Mouse (Mus musculus): ENCODE results near the gene Slc9a3r1. TPM values are rescaled to one million over a fixed set of nuclear protein-coding genes. Genes with fewer than 3 reads are reported as not detected.

The Slc9a3r1 gene
- polyA plus RNA-seq, 2 experiments = 41.4 to 49.6 TPM

- H3K4me1 ChIP-seq (replicated peaks; ENCODE audit: control insufficient read depth in 2 of 2, insufficient read depth in 2 of 2, low read length in 1 of 2) = peaks cover under 1 to 13% of the 10 kb centered on the region in 2 experiments; a peak in 2 of 4 replicates
- peaks cover 5% of the 10 kb centered on the region for H3K27me3 ChIP-seq (ENCODE audit: control insufficient read depth, insufficient read depth, low read length)
- H3K27ac ChIP-seq = no peak overlapping the region
- TF ChIP-seq CTCF (IDR thresholded peaks at IDR 0.05; ENCODE audit: low read depth) = no peak
- no peak for TF ChIP-seq EP300 (IDR thresholded peaks at IDR 0.05; ENCODE audit: low read depth)
- H3K9me3 ChIP-seq (ENCODE audit: control insufficient read depth, low read length) = no peaks in the 10 kb centered on the region
- ATAC-seq (ENCODE audit: insufficient read depth) (no peak), DNase-seq (ENCODE audit: low read depth in 3 of 3, low spot score in 3 of 3) (no peak)
- no peaks in the 10 kb centered on the region for H3K36me3 ChIP-seq (replicated peaks; ENCODE audit: control insufficient read depth, insufficient read depth, low read depth)
- 64% methylated on average over 8 of the region's 8 CpGs for WGBS (ENCODE audit: insufficient replicate concordance)
- no peak overlapping the region for H3K4me2 ChIP-seq (ENCODE audit: low read depth)
- H3K4me3 ChIP-seq (ENCODE audit: insufficient read depth in 1 of 2, low read depth in 2 of 2, low read length in 2 of 2) = no peak overlapping the region
- no peak overlapping the region for H3K9ac ChIP-seq (replicated peaks)
Measured at GRCm38 (mm10) chr11:115167631-115168249, 4.6 kb downstream of the Slc9a3r1 start.

GRCm38 (mm10) chr11:115169430-115169829 lies 6.3 kb downstream of the Slc9a3r1 start:
- no peak overlapping the region for H3K27ac ChIP-seq
- TF ChIP-seq CTCF (IDR thresholded peaks at IDR 0.05; ENCODE audit: low read depth) = no peak
- no peak for TF ChIP-seq EP300 (IDR thresholded peaks at IDR 0.05; ENCODE audit: low read depth)
- ATAC-seq (ENCODE audit: insufficient read depth) (no peak), DNase-seq (ENCODE audit: low read depth in 3 of 3, low spot score in 3 of 3) (no peak)
- H3K36me3 ChIP-seq (replicated peaks; ENCODE audit: control insufficient read depth, insufficient read depth, low read depth) = no peaks in the 10 kb centered on the region
- H3K4me1 ChIP-seq (replicated peaks; ENCODE audit: control insufficient read depth in 2 of 2, insufficient read depth in 2 of 2, low read length in 1 of 2) = peaks cover 0 to 19% of the 10 kb centered on the region in 2 experiments; a peak in 2 of 4 replicates
- no peak overlapping the region for H3K4me3 ChIP-seq (ENCODE audit: insufficient read depth in 1 of 2, low read depth in 2 of 2, low read length in 2 of 2)
- 66% methylated on average over 4 of the region's 4 CpGs for WGBS (ENCODE audit: insufficient replicate concordance)
- H3K9ac ChIP-seq (replicated peaks) = no peak overlapping the region
- no peaks in the 10 kb centered on the region for H3K27me3 ChIP-seq (ENCODE audit: control insufficient read depth, insufficient read depth, low read length)
- no peaks in the 10 kb centered on the region for H3K9me3 ChIP-seq (ENCODE audit: control insufficient read depth, low read length)
- H3K4me2 ChIP-seq (ENCODE audit: low read depth) = no peak overlapping the region

- no peak for ATAC-seq (ENCODE audit: insufficient read depth)
- no peaks in the 10 kb centered on the region for H3K36me3 ChIP-seq (replicated peaks; ENCODE audit: control insufficient read depth, insufficient read depth, low read depth)
- no peaks in the 10 kb centered on the region for H3K9me3 ChIP-seq (ENCODE audit: control insufficient read depth, low read length)
- H3K27me3 ChIP-seq (ENCODE audit: control insufficient read depth, insufficient read depth, low read length) = no peaks in the 10 kb centered on the region
- H3K9ac ChIP-seq (replicated peaks) = no peak overlapping the region
- 64% methylated on average over 8 of the region's 8 CpGs for WGBS (ENCODE audit: insufficient replicate concordance)
- no peak overlapping the region for H3K4me3 ChIP-seq (ENCODE audit: insufficient read depth in 1 of 2, low read depth in 2 of 2, low read length in 2 of 2)
- H3K27ac ChIP-seq = no peak overlapping the region
- no peak for DNase-seq (ENCODE audit: low read depth in 3 of 3, low spot score in 3 of 3)
- no peak overlapping the region for H3K4me2 ChIP-seq (ENCODE audit: low read depth)
- H3K4me1 ChIP-seq (replicated peaks; ENCODE audit: control insufficient read depth in 2 of 2, insufficient read depth in 2 of 2, low read length in 1 of 2) = peaks cover 0 to 17% of the 10 kb centered on the region in 2 experiments; a peak in 2 of 4 replicates
- no peak for TF ChIP-seq CTCF (IDR thresholded peaks at IDR 0.05; ENCODE audit: low read depth)
- no peak for TF ChIP-seq EP300 (IDR thresholded peaks at IDR 0.05; ENCODE audit: low read depth)
Measured at GRCm38 (mm10) chr11:115171125-115171524, 8.0 kb downstream of the Slc9a3r1 start.

GRCm38 (mm10) chr11:115172825-115173287 lies 9.7 kb downstream of the Slc9a3r1 start:
- Histone ChIP-seq H3K9ac (replicated peaks) (no peak overlapping the region), H3K9me3 (ENCODE audit: control insufficient read depth, low read length) (no peaks in the 10 kb centered on the region), H3K36me3 (replicated peaks; ENCODE audit: control insufficient read depth, insufficient read depth, low read depth) (no peaks in the 10 kb centered on the region), H3K4me1 (replicated peaks; ENCODE audit: control insufficient read depth in 2 of 2, insufficient read depth in 2 of 2, low read length in 1 of 2) (peaks cover 0 to 13% of the 10 kb centered on the region in 2 experiments; a peak in 2 of 4 replicates), H3K27me3 (ENCODE audit: control insufficient read depth, insufficient read depth, low read length) (no peaks in the 10 kb centered on the region), H3K4me2 (ENCODE audit: low read depth) (no peak overlapping the region), H3K4me3 (ENCODE audit: insufficient read depth in 1 of 2, low read depth in 2 of 2, low read length in 2 of 2) (no peak overlapping the region), H3K27ac (no peak overlapping the region)
- TF ChIP-seq CTCF (IDR thresholded peaks at IDR 0.05; ENCODE audit: low read depth) = no peak
- TF ChIP-seq EP300 (IDR thresholded peaks at IDR 0.05; ENCODE audit: low read depth) = no peak
- DNase-seq (ENCODE audit: low read depth in 3 of 3, low spot score in 3 of 3) (no peak), ATAC-seq (ENCODE audit: insufficient read depth) (0 out of 2 replicates have a peak, but pooled peaks have one; percentile 16)
- 21% methylated on average over 4 of the region's 4 CpGs for WGBS (ENCODE audit: insufficient replicate concordance)

GRCm38 (mm10) chr11:115173549-115174339 lies 10.6 kb downstream of the Slc9a3r1 start:
- H3K4me3 ChIP-seq (ENCODE audit: insufficient read depth in 1 of 2, low read depth in 2 of 2, low read length in 2 of 2) = no peak overlapping the region
- TF ChIP-seq EP300 (IDR thresholded peaks at IDR 0.05; ENCODE audit: low read depth) (no peak), CTCF (IDR thresholded peaks at IDR 0.05; ENCODE audit: low read depth) (no peak)
- DNase-seq (ENCODE audit: low read depth in 3 of 3, low spot score in 3 of 3) = no peak
- no peaks in the 10 kb centered on the region for H3K36me3 ChIP-seq (replicated peaks; ENCODE audit: control insufficient read depth, insufficient read depth, low read depth)
- no peak for ATAC-seq (ENCODE audit: insufficient read depth)
- H3K27me3 ChIP-seq (ENCODE audit: control insufficient read depth, insufficient read depth, low read length) = no peaks in the 10 kb centered on the region
- no peaks in the 10 kb centered on the region for H3K9me3 ChIP-seq (ENCODE audit: control insufficient read depth, low read length)
- no peak overlapping the region for H3K9ac ChIP-seq (replicated peaks)
- peaks cover 0 to 18% of the 10 kb centered on the region in 2 experiments; a peak in 2 of 4 replicates for H3K4me1 ChIP-seq (replicated peaks; ENCODE audit: control insufficient read depth in 2 of 2, insufficient read depth in 2 of 2, low read length in 1 of 2)
- H3K27ac ChIP-seq = no peak overlapping the region
- 22% methylated on average over 16 of the region's 16 CpGs for WGBS (ENCODE audit: insufficient replicate concordance)
- H3K4me2 ChIP-seq (ENCODE audit: low read depth) = no peak overlapping the region

All from liver, embryonic 14.5 days (tissue).